Mouse (Mus musculus): ENCODE measurements at regions not wholly inside any gene's neighbourhood (a gene's known extent, or its start where the extent isn't known, plus 50 kb on each side); places are given as distances from the start of the nearest gene placed in this dataset.

DNA sequence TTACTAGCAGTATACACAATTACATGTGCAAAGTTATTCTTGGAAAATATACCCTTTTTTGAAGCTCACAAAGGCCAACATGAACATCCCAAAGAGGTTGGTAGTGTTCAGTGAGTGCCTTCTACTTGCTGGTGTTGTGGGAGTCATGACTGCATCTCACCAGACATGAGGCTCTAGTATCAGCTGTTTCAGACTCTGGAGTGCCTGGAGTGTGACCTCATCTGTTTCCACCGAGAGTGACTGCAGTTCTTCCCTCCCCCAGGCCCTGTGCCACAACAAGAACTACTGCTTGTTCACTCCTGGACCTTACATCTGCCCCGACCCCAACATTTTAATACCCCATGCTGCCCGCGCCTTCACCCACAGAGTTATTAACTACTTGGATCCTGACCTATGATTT, 128.5 kb upstream of the Trpc4 start:
- TF ChIP-seq EP300 (IDR thresholded peaks at IDR 0.05) = no peak
- no peak for TF ChIP-seq CTCF (IDR thresholded peaks at IDR 0.05)
